Mouse (Mus musculus): ENCODE results near the gene Slc50a1.

Slc50a1 gene

DNA sequence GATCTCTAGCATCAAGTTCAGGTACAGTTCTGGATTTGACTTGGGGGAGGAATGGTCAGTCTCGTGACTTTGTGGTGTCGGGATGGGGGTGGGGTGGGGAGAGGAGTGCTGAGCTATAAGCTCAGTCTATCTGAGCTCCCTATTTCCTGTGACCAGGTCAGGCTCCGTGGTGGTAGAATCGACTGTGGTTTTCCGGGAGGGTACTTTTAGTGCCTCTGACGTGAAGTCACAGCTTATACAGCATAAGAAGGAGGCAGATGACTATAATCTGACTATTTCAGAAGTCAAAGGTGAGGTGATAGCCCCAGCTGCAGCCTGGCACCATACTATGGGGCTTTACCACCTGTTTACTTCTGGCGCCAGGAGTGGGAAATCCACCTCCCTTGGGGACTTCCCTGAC lies 39.0 kb downstream of the Slc50a1 start:
- no peak for DNase-seq (ENCODE audit: low read depth, low spot score)

DNA sequence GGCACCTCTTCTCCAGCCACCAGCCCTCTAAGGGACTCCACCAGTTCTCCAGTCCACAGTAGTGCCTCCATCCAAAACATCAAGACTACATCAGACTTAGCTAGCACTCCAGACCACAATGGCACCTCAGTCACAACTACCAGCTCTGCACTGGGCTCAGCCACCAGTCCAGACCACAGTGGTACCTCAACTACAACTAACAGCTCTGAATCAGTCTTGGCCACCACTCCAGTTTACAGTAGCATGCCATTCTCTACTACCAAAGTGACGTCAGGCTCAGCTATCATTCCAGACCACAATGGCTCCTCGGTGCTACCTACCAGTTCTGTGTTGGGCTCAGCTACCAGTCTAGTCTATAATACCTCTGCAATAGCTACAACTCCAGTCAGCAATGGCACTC lies 39.8 kb downstream of the Slc50a1 start:
- no peak for DNase-seq (ENCODE audit: low read depth, low spot score)

DNA sequence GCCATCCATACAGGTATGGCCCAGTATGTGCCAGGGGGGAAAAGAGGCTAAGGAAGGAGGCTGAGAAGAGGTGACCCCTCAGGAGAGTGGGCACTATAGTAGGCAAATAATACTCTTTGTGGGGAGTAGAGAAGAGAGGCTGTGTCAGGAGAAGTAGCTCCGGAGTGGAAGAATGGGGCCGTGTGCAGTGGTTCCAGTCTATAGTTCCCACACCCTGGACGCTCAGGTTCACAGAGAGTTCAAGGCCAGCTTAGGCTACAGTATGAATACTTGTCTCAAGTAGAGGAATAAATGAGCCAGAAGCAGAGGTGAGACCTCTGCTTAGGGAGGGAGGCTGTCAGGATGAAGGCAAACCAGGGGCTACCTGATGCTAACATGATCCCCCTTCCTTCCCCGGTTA lies 41.1 kb downstream of the Slc50a1 start:
- DNase-seq (ENCODE audit: low read depth, low spot score) = no peak

DNA sequence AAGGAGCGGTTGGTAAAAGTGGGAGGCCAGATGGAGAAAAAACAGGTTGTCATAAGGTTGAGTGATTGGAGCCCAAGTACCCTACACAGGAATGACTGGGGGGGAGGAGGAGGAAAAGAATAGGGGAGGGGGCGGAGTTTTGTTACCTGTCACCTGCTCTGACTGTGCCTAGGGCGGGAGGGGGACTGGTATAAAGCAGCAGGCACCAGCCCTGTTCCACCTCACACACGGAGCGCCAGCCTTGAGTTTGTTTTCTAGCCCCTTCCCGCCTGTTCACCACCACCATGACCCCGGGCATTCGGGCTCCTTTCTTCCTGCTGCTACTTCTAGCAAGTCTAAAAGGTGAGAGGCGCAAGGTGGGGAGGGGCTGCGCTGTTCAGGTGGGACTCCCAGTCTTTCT lies 41.5 kb downstream of the Slc50a1 start, which contains the start of gene Muc1:
Gene Muc1 (plus strand): TSS at position 222 of the 400 bp plus-strand sequence.
- no peak for DNase-seq (ENCODE audit: low read depth, low spot score)

DNA sequence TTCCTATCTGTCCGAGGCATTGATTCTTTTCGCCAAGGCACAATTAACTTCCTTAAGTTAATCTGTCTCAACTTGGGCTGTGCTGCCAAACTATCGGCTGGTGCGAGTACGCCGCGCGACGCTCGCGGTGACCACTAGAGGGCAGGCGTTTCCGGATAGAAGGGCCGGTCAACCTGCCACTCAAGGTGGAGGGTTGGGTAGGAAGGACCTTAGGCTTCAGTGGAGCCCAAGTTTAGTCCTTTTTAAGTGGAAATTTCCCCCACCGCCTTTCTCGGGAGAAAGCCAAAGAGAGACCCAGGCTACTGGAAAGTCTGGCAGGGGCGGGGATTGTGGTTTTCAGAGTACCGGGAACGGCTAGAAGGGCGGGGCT lies 42.2 kb downstream of the Slc50a1 start:
- peak; percentile 87 for DNase-seq (ENCODE audit: low read depth, low spot score)

DNA sequence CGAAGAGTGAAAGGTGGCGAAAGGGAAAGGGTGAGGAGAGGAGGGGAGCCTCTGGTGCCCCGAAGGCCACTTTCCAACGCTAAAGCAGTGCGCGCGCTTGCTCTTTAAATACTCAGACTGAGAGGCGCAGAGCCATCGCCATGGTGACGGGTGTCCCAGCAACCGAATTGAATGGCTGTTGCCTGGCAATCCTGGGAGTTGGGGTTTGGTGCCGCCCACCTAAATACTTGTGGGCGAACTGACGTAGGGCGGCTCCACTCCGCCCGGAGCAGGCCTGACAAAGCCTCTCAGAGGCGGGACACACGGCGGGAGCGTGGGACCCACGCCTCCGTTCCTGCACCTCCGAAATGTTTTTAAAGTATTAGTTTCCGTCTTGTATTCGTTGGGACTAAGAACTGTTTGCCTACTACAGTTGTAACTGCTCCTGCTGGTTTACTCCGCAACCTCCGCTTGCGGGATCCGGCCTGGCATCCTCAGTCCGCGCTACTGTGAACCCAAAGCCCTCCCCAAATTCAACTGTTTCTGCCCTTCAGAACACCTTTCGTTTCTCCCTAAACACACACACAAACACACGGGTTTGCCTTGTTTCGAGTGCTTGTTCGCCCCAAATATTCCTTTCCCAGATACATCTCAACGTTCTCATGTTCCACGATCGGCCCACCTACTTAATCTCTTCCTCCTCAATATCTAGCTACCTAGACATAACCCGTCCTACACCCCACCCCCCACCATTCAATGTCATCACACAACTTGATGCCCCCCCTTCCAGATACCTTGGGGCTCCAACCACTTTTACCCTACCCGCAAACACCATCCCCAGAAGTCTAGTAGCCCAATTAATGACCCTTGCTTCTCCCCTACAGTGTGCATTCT lies 42.8 kb downstream of the Slc50a1 start:
- no peak for DNase-seq (ENCODE audit: low read depth, low spot score)

DNA sequence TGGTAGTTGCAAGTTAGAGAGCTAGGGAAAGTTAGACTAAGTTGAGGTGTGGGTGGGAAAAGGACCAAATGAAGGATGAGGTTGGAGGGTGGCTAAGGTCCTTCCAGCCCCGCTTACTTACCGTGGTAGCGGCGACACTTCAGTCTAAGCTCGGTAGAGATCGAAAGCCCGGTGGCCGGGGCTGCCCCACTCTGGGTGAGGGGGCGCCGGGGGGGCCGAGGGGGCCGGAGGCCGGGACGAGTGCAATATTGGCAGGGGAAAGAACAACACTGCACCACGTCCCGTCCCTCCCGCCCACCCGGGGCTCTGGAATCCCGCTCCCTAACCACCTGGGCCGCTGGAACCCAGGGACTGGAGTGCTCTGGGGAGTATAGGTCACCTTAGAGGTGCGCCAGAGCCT lies 43.5 kb downstream of the Slc50a1 start, which contains the start of gene Mtx1:
Gene Mtx1 (minus strand): TSS at position 189 of the 400 bp plus-strand sequence.
- no peak for DNase-seq (ENCODE audit: low read depth, low spot score)

DNA sequence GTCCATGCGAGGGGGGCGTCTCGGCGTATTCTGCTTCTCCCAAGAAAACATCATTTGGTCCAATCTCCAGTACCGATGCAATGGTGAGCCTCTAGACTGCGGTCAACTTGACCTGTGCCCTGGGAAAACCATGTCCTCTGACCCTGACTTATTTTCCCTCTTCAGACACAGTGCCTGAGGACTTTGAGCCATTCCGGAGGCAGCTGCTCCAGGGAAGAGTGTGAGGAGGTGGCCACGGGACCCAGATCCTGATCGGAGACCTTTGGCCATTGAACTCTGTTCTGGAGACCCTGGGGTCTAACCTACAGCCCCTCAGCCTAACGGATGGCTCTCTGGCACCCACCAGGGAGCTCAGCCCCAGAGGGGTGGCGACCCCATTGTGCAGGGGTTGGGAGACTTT lies 44.0 kb downstream of the Slc50a1 start:
- DNase-seq (ENCODE audit: low read depth, low spot score) = no peak

DNA sequence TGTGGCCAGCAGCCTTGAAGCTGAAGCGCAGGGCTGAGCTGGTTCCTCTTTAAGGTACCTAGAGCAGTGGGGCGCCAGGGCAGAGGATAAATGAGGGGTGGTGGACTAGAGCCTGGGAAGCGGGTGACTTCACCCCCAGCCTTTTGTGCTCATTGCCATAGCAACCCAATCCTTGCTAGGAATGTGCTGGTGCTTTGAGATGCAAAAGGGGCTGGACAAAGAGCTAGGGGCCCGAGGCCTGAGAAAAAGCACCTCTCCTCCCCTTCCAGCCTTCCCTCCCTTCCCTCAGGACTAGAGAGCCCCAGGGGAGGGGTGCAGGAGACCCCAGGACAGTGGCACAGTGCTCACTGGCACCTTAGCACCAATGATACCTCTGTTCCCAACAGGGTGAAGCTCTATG lies 44.5 kb downstream of the Slc50a1 start:
- no peak for DNase-seq (ENCODE audit: low read depth, low spot score)

DNA sequence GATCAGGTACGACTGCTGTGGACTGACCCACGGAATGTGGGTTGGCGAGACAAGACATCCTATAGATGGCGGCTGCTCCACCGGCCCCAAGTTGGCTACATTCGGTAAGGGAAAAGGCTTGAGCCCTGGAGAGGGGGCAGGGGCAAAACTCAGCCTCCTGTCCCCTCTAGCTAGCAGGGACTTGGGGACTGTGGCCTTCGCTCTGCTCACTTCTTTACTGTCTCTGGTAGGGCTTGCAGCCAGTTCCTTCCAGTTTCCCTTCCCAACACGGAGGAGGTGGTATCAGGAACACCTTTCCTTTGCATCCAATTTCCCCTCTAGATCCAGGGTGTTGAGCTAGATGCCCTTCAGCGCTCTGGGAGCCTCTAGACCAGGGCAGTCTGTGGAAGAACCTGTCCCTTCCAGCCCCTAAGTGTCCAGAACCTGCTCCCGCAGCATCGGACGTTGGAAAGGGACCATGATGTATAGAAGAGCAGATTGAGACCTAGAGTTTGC lies 45.0 kb downstream of the Slc50a1 start:
- DNase-seq (ENCODE audit: low read depth, low spot score) = no peak

DNA sequence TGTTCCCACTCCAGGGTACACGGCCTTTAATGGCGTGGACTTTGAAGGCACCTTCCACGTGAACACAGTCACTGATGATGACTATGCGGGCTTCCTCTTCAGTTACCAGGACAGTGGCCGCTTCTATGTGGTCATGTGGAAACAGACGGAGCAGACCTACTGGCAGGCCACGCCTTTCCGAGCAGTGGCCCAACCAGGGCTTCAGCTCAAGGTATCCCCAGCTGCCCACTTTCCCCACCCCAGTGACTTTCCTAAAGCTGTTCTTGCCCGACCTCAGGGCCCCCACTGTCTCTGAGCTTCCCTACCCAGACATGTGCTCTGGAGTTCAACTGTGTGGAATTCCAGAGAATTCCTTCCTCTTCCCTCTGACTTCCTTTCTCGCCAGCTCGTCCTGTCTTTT lies 45.6 kb downstream of the Slc50a1 start:
- no peak for DNase-seq (ENCODE audit: low read depth, low spot score)

DNA sequence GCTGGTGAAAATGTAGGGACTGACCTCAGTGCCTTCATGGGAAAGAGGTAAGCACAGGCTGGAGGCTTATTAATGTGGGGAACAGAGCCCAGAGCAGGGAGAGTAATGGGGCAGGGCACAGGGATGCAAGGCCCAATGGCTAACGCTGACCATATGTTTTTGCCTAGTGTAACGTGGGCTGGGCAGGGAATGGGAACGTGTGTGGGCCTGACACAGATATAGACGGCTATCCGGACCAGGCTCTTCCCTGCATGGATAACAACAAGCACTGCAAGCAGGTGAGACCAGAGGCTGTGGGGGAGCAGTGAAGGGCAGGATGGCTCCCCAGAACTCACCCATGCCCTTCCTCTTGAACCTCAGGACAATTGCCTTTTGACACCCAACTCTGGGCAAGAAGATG lies 49.2 kb downstream of the Slc50a1 start:
- no peak for DNase-seq (ENCODE audit: low read depth, low spot score)

DNA sequence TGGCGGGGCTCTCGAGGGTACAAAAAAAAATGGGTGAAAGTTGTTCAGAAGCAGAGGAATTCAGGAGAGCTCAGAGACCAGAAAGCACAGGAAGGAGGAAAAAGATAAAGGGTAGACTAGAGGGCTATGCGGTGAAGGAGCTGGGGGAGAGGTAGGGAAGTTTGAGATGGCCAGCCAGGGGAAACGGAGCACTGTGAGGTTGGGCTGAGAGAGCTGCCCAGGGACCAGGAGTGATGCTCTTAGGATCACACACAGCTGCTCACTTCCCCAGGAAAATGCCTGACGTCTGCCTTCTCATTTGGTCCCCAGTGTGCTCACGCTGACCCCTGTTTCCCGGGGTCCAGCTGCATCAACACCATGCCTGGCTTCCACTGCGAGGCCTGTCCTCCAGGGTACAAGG lies 50.8 kb downstream of the Slc50a1 start:
- DNase-seq (ENCODE audit: low read depth, low spot score) = no peak

DNA sequence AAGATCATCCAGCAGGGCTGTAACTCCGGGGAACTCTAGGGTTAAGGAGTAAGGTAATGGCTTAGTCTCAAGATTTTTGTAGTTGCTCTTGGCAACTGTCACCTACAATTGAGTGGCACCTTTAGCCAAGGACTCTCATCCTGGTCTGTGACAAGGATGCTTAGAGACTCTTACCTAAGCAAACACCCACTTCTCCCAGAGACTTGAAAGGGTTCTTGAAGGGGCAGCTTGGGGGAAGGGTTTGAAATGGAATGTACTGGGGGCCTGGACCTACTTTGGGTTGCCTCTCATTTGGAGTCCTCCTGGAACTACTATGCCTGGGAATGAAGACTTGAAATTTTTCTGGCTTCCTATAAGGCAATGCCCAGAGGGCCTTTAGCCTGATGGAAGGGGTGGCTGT lies 52.1 kb downstream of the Slc50a1 start:
- no peak for DNase-seq (ENCODE audit: low read depth, low spot score)
